19 mouse cellular contexts compared by ENCODE assay signal in the genomic region with DNA sequence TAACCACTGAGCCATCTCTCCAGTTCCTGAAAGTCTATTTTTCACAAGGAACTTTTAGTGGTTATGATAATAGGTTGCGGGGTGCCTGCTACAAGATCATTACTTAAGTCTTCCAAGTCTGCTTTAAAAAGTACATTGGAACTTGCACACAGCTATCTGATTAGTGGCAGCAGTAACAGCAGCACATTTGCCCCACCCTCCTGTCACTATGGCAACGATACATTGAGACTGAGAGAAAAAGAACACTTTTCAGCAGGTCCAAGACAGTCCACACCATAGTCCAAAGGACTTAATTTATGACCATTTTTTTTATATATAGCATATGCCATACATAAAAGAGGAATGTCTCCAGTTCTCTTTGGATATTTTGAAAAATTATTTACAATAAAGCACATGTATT. TPM values are rescaled to one million over a fixed set of nuclear protein-coding genes. Genes with fewer than 3 reads are reported as not detected.
DNase-seq lines count a peak whose midpoint lies in the region; ATAC-seq and TF ChIP-seq lines count a peak whose summit lies in the region.
"Had no signal": no experiment of that assay in that cellular context is flagged by ENCODE, and none has a peak within 500 bp of the region (broad histone marks: within the 10 kb centered on the region; RNA-seq: fewer than 3 reads in every experiment).

No protein-coding gene starts in this region.

- 86% methylated on average over 2 of the region's 2 CpGs for WGBS in intestine, embryonic 14.5 days

- H3K9ac ChIP-seq in intestine, embryonic 14.5 days (ENCODE audit: low read length): no peak overlapping the region
- H3K9ac ChIP-seq: embryonic facial prominence, embryonic 12.5 days; forebrain, embryonic 12.5 days; lung, embryonic 15.5 days had no signal

- H3K4me1 ChIP-seq in intestine, embryonic 14.5 days (replicated peaks; ENCODE audit: control insufficient read depth, insufficient read depth, low read length): peaks cover 5% of the 10 kb centered on the region; the same call in 1 of the 2 replicates
- H3K4me1 ChIP-seq: forebrain, embryonic 12.5 days had no signal

- TF ChIP-seq POLR2A in brain, embryonic 14.5 days (IDR thresholded peaks at IDR 0.05; ENCODE audit: borderline replicate concordance, extremely low read depth, insufficient read depth, insufficient read length, poor library complexity, severe bottlenecking): no peak

- no peak overlapping the region for H3K27ac ChIP-seq in intestine, embryonic 14.5 days (ENCODE audit: low read depth)
- H3K27ac ChIP-seq: embryonic facial prominence, embryonic 12.5 days; forebrain, embryonic 12.5 days had no signal

- H3K9me3 ChIP-seq in intestine, embryonic 14.5 days (ENCODE audit: control insufficient read depth, low read length): no peaks in the 10 kb centered on the region
- H3K9me3 ChIP-seq: embryonic facial prominence, embryonic 12.5 days; forebrain, embryonic 12.5 days; lung, embryonic 15.5 days had no signal

- peak; percentile 62 for DNase-seq in embryo, embryonic 10 days (ENCODE audit: low spot score)
- DNase-seq in embryo, embryonic 9.5 days (ENCODE audit: extremely low spot score): no peak
- peak; percentile 14 for DNase-seq in brain, embryonic 14.5 days (ENCODE audit: low read depth)
- DNase-seq in intestine, embryonic 14.5 days (ENCODE audit: low spot score): peak; percentile 47
- no peak for DNase-seq in left cerebral cortex, postnatal 25 days (ENCODE audit: low spot score in 2 of 2)
- DNase-seq in kidney, adult 18-20 months: no peak
- DNase-seq in right cerebral cortex, postnatal 25 days: no peak
- DNase-seq: adrenal gland, postnatal 25 days; cerebellum, adult 2 months; heart, adult 18-20 months; heart, postnatal 10 days; kidney, postnatal 14 days; right cerebral cortex, postnatal 14 days had no signal

- intact Hi-C loops in left cerebral cortex, postnatal 25 days (cut with DNase I): no loop called here

- no peaks in the 10 kb centered on the region for H3K36me3 ChIP-seq in intestine, embryonic 14.5 days (ENCODE audit: control insufficient read depth, insufficient read depth, low read length)
- H3K36me3 ChIP-seq: embryonic facial prominence, embryonic 12.5 days; forebrain, embryonic 12.5 days; lung, embryonic 15.5 days had no signal

- H3K4me3 ChIP-seq in intestine, embryonic 14.5 days (ENCODE audit: low read depth, low read length): no peak overlapping the region
- H3K4me3 ChIP-seq: embryonic facial prominence, embryonic 12.5 days; forebrain, embryonic 12.5 days; lung, embryonic 15.5 days; megakaryocyte, embryonic 14.5 days had no signal

- no peak overlapping the region for H3K4me2 ChIP-seq in intestine, embryonic 14.5 days (ENCODE audit: low read length)
- H3K4me2 ChIP-seq: embryonic facial prominence, embryonic 12.5 days; forebrain, embryonic 12.5 days; lung, embryonic 15.5 days had no signal

- H3K27me3 ChIP-seq in intestine, embryonic 14.5 days (replicated peaks; ENCODE audit: control insufficient read depth, insufficient read depth, low read length): no peaks in the 10 kb centered on the region
- H3K27me3 ChIP-seq: embryonic facial prominence, embryonic 12.5 days; forebrain, embryonic 12.5 days; lung, embryonic 15.5 days had no signal

- ATAC-seq in intestine, embryonic 14.5 days (replicated peaks; ENCODE audit: low FRiP score, low TSS enrichment, low read depth): peak; percentile 58; the same call in 1 of the 2 replicates
- ATAC-seq in megakaryocyte progenitor cell, adult 5-6 weeks (replicated peaks; ENCODE audit: poor library complexity): peak; percentile 59
- ATAC-seq: hindbrain, postnatal 0 days had no signal

- TF ChIP-seq CTCF in brain, embryonic 14.5 days (IDR thresholded peaks at IDR 0.05; ENCODE audit: borderline replicate concordance, extremely low read depth, insufficient read depth, insufficient read length): no peak

RNA-seq across cellular contexts. Expression of a gene that starts 12.7 kb away (rescaled TPM):
- polyA plus RNA-seq in brain, embryonic 14.5 days (2012; rRNA removed): 3.1 and 6.6 TPM in 2 replicates
- 13.0 and 15.3 TPM in 2 replicates for polyA plus RNA-seq in intestine, embryonic 14.5 days (2014; fragmentation: Nextera tagmentation; extraction: Ambion mirVana)
- not detected in 2 replicates for total RNA-seq in megakaryocyte progenitor cell, adult 5-6 weeks (2015)
- total RNA-seq in megakaryocyte progenitor cell, adult 5-6 weeks (2017): not detected in 2 replicates
- total RNA-seq in left cerebral cortex, postnatal 25 days (2021): 10 to 100 TPM; 11.1 to 11.7 TPM

Comparison
In these comparisons a context has a peak if more than half of its experiments do, and no peak if none do; other contexts are left out.
1. DNase-seq: peak in embryo, embryonic 10 days (single experiment), brain, embryonic 14.5 days (single experiment) and intestine, embryonic 14.5 days (single experiment); none in embryo, embryonic 9.5 days (single experiment), left cerebral cortex, postnatal 25 days (0 of 2), kidney, adult 18-20 months (single experiment) and right cerebral cortex, postnatal 25 days (single experiment).
2. RNA of a gene that starts 12.7 kb away (total RNA-seq): 11.1 to 11.7 TPM in left cerebral cortex, postnatal 25 days; not detected in megakaryocyte progenitor cell, adult 5-6 weeks; every median in the first group is over 10 times any median in the second.